Mouse (Mus musculus) liver, adult 2 months (tissue): Measurements from ENCODE around the gene Sipa1l2. TPM values are rescaled to one million over a fixed set of nuclear protein-coding genes. Genes with fewer than 3 reads are reported as not detected.
A peak's percentile ranks its signal among the peaks of the same experiment; 100 is the strongest.

Experiments
- DNase-seq: peaks from one replicate; pipeline ENCODE4 v3.0.0-alpha.2; 2011; ENCODE audit warnings: low read depth, low spot score; ENCODE audit errors: extremely low read depth
- H3K27ac ChIP-seq: fragments of 200-500 bp; replicated peaks from 2 replicates; pipeline ENCODE4 v1.5.1; 2012; ENCODE audit warnings: low read depth, mild to moderate bottlenecking, control low read depth, inconsistent platforms, low read length; ENCODE audit not compliant: insufficient read depth
- H3K27me3 ChIP-seq: fragments of 200-500 bp; 2 replicates; pipeline ENCODE4 v1.6.1; 2012; ENCODE audit warnings: mild to moderate bottlenecking, moderate library complexity, low read length, inconsistent platforms; ENCODE audit not compliant: control insufficient read depth, insufficient read depth
- H3K36me3 ChIP-seq: fragments of 200-500 bp; 2 replicates; pipeline ENCODE4 v1.6.1; 2012; ENCODE audit warnings: low read length, inconsistent platforms; ENCODE audit not compliant: control insufficient read depth, insufficient read depth
- H3K4me1 ChIP-seq: fragments of 200-500 bp; 2 replicates; pipeline ENCODE4 v1.6.1; 2011; ENCODE audit warnings: low read length; ENCODE audit not compliant: control insufficient read depth, insufficient read depth
- H3K4me3 ChIP-seq: fragments of 200-500 bp; 2 replicates; pipeline ENCODE4 v1.5.1; 2011; ENCODE audit warnings: low read depth, mild to moderate bottlenecking, control low read depth, low read length, moderate library complexity; ENCODE audit not compliant: insufficient read depth
- H3K79me2 ChIP-seq: fragments of 200-500 bp; 2 replicates; pipeline ENCODE4 v1.6.1; 2012; ENCODE audit warnings: inconsistent platforms, mild to moderate bottlenecking, low read length, moderate library complexity; ENCODE audit not compliant: control insufficient read depth, insufficient read depth
- H3K9ac ChIP-seq: fragments of 200-500 bp; 2 replicates; pipeline ENCODE4 v1.6.1; 2012; ENCODE audit warnings: low read depth, mild to moderate bottlenecking, control low read depth, inconsistent platforms, low read length
- CTCF ChIP-seq: fragments of 200-500 bp; IDR thresholded peaks from 2 replicates; pipeline ENCODE4 v1.5.1; 2011; ENCODE audit warnings: low read depth, low read length, control low read depth
- POLR2A ChIP-seq: fragments of 200-500 bp; IDR thresholded peaks from 2 replicates; pipeline ENCODE4 v1.6.1; 2011; ENCODE audit warnings: low read length, control low read depth; ENCODE audit not compliant: insufficient read depth; ENCODE audit errors: extremely low read depth
- whole genome bisulfite sequencing: fragments of 180-500 bp; shearing (Covaris S2); methylation state at CpG from one replicate; pipeline ENCODE4 v1.1.7; 2018; 5-methylcytosine and 5-hydroxymethylcytosine counted together
- polyA plus RNA-seq: library from polyadenylated mRNA; depleted of rRNA; stranded (reverse); fragments of >200 nt; gene quantifications from 2 replicates; pipeline ENCODE4 v1.2.3, GENCODE M21; 2012
- total RNA-seq: library from RNA; depleted of rRNA; stranded (reverse); fragments of >200 nt; gene quantifications from 2 replicates; pipeline ENCODE4 v1.2.3, GENCODE M21; 2014

Gene Sipa1l2
- total and polyA plus RNA-seq, 2 experiments, result 1.5 to 2.5 TPM

DNA sequence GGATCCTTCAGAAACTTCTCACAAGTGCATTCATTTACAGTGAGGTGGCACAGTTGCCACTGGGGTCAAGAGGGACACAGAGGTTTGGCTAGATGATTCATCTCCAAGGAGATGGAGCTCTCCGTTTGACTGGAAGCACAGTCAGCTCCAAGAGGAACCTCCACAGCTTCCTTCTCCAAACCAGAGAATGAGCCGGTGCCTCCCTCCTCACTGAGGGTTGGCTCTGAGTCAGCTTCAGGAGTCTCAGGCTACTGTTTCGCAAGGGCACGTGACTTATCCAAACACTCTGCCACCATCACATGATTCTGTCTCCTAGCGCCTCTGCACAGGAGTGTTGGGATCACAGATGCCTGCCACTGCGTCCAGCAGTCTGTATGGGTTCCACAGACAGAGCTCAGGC, 153.5 kb downstream of the Sipa1l2 start:
- Histone ChIP-seq H3K79me2 (no peaks in the 10 kb centered on the region), H3K27me3 (no peaks in the 10 kb centered on the region), H3K4me1 (peaks cover 3% of the 10 kb centered on the region; the same call in 1 of the 2 replicates), H3K4me3 (no peak overlapping the region), H3K36me3 (no peaks in the 10 kb centered on the region), H3K9ac (no peak overlapping the region), H3K27ac (no peak overlapping the region)
- TF ChIP-seq CTCF (no peak), POLR2A (no peak)
- 33% methylated on average over 6 of the region's 6 CpGs for WGBS
- peak; percentile 84 for DNase-seq

DNA sequence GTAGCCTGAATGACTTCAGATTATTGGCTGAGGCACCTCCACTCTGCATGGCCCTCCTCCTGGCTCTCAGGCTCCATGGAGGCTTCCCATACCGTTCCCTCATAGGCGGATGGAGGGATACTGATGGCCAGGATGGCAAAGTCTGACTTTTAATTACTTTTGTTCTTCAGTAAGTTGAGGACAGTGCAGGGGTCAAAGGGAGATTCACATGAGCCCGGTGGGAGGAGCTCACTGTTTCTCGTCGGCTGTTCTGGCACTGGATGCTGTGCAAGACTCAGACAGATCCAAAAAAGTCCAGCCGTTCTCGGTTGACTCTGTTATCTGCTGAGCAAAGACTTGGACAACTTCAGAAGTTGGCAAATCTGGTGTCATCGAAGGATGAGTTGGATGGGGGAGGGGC, 155.0 kb downstream of the Sipa1l2 start:
- H3K27me3 ChIP-seq, result no peaks in the 10 kb centered on the region
- no peak overlapping the region for H3K9ac ChIP-seq
- no peaks in the 10 kb centered on the region for H3K36me3 ChIP-seq
- H3K4me1 ChIP-seq, result peaks cover 3% of the 10 kb centered on the region; the same call in 1 of the 2 replicates
- no peak overlapping the region for H3K4me3 ChIP-seq
- H3K79me2 ChIP-seq, result no peaks in the 10 kb centered on the region
- no peak for TF ChIP-seq POLR2A
- no peak for TF ChIP-seq CTCF
- no peak overlapping the region for H3K27ac ChIP-seq
- WGBS, result 30% methylated on average over 8 of the region's 8 CpGs
- peak; percentile 85 for DNase-seq

DNA sequence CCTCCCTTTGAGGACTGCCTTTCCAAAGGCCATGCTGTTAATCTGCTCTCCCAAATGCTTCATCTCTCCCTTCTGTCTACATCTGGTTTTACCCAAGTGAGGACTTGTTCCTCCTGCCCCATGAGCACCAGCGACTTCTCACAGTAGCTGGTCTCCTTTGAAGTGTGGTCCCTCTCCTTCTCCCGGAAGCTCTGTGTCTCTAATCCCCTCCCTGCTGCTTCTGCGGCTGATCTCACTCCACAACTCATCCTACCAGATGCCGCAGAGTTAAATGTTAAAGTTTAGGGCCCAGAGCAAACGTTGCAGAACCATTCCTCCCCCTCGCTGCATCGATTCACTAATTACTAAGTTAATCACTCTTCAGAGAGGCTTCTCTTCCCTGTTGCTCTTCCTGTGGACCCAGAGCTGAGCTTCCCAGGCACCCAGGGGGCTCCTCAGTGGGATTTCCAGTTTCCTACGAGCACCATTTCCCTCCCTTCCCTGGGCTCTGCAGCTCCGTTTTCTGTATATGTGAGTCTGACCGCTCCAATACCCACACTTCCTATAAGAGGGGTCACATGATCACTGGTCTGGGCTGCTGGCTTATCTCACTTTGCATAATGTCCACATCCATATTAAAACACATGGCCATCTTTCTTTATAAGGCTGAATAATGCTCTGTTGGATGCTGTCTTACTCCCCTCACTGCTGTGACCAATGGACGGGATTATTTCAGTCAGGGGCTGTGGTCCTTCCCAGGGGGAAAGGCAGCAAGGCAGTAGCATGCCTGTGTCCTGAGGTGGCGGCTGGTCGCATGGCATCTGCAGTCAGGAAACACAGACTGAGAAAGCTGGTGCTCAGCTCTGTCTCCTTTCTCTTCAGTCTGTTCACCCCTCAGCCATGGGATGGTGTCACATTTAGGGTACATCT, 156.4 kb downstream of the Sipa1l2 start:
- H3K4me3 ChIP-seq, result no peak overlapping the region
- TF ChIP-seq POLR2A, result no peak
- no peak for TF ChIP-seq CTCF
- DNase-seq, result no peak
- no peak overlapping the region for H3K9ac ChIP-seq
- no peaks in the 10 kb centered on the region for H3K36me3 ChIP-seq
- WGBS, result 60% methylated on average over 13 of the region's 13 CpGs
- H3K4me1 ChIP-seq, result peaks cover 3% of the 10 kb centered on the region; the same call in 1 of the 2 replicates
- H3K79me2 ChIP-seq, result no peaks in the 10 kb centered on the region
- H3K27me3 ChIP-seq, result no peaks in the 10 kb centered on the region
- H3K27ac ChIP-seq, result no peak overlapping the region

DNA sequence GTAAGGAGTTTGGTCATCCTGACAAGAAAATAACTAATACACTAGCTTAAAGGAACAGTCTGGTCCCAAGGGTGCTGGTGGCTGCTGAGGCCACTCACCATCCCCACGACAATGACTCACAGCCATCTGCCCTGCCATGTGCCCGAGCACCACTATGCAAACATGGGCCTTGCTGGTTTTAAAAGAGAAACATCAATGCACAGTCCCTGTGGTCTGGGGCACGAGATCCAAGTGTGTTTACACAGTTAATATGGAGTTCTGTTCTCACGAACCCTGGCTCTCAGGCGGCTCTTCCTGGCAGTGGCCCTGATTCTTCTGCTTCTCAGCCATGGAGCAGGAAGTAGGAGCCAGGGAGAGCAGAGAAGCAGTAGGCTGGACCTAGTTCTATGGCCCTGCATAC, 159.0 kb downstream of the Sipa1l2 start:
- TF ChIP-seq CTCF (no peak), POLR2A (no peak)
- 53% methylated on average over 5 of the region's 5 CpGs for WGBS
- Histone ChIP-seq H3K36me3 (no peaks in the 10 kb centered on the region), H3K4me3 (no peak overlapping the region), H3K79me2 (no peaks in the 10 kb centered on the region), H3K4me1 (peaks cover 3% of the 10 kb centered on the region; the same call in 1 of the 2 replicates), H3K27me3 (no peaks in the 10 kb centered on the region), H3K9ac (no peak overlapping the region), H3K27ac (no peak overlapping the region)
- no peak for DNase-seq

DNA sequence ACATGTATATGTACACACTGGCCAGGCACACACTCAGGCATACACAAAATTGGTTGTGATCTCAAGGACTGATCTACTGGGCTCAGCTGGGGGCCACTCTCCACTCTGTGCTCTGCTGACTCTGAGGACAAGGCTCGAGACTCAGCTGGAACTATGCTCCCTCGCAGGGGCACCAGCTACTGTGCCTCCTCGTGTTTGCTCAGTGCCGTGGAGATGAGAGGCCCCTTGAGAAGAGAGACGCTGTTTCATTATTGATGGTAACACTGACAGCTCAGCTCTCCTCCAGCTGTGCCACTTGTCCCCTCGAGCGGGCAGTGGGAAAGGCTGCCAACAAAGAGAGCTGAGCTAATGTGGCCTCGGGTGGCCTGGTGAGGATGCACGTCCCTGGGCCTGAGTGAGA, 161.9 kb downstream of the Sipa1l2 start:
- Histone ChIP-seq H3K4me3 (no peak overlapping the region), H3K4me1 (no peaks in the 10 kb centered on the region), H3K27ac (no peak overlapping the region), H3K79me2 (no peaks in the 10 kb centered on the region), H3K36me3 (no peaks in the 10 kb centered on the region), H3K9ac (no peak overlapping the region), H3K27me3 (no peaks in the 10 kb centered on the region)
- TF ChIP-seq POLR2A, result no peak
- TF ChIP-seq CTCF, result no peak
- DNase-seq, result no peak
- WGBS, result 83% methylated on average over 9 of the region's 9 CpGs

DNA sequence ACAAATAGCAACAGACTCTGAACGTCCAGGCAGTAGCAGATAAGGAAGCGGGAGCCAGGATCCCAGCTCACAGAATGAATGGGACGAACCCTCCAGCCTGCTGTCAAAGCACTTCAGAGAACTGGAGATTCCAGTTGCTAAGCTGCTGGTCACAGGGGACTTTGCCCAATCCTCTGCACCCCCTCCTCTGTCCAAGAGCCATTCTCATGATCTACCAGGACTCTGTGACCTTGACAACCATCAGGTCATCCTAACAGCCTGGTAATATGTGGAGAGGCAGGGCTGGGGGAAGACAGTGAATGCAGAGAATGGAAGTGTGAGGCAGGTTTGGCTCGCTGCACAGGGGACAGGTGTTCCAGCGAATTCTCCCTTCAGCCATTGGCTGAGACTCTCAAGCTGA, 163.2 kb downstream of the Sipa1l2 start:
- Histone ChIP-seq H3K4me3 (no peak overlapping the region), H3K27me3 (no peaks in the 10 kb centered on the region), H3K4me1 (no peaks in the 10 kb centered on the region; the same call in 1 of the 2 replicates), H3K36me3 (no peaks in the 10 kb centered on the region), H3K79me2 (no peaks in the 10 kb centered on the region), H3K9ac (no peak overlapping the region), H3K27ac (no peak overlapping the region)
- 84% methylated on average over 5 of the region's 5 CpGs for WGBS
- DNase-seq, result no peak
- TF ChIP-seq POLR2A (no peak), CTCF (no peak)
